Mouse (Mus musculus): ENCODE measurements around the gene Nagk.
"Not testable (repeated sequence)": the region's sequence is repeated elsewhere in the genome, so short reads cannot be mapped to it uniquely, and the experiment has no call there.

DNA sequence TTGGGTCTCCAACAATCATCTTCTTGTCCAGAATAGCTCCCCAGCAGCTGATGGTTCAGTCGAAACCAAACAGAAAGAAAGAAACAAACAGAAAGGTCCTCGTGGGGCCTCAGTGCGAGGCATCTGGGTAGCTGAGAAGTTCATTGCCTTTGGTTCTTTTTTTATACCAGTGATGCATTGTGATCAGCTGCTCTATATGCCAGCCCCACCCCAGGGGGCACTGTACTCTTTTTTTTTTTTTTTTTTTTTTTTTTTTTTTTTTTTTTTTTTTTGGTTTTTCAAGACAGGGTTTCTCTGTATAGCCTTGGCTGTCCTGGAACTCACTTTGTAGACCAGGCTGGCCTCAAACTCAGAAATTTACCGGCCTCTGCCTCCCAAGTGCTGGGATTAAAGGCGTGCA, 4.2 kb upstream of the Nagk start:
- TF ChIP-seq POLR2A (IDR thresholded peaks at IDR 0.05; ENCODE audit: borderline replicate concordance, insufficient read depth, low read length); CTCF (IDR thresholded peaks at IDR 0.05; ENCODE audit: borderline replicate concordance, insufficient read depth, low read depth, low read length): not testable (repeated sequence)

Measured in cerebellum, adult 2 months (tissue).